Mouse (Mus musculus) heart, embryonic 10.5 days (tissue): ENCODE results near the gene Sh3bp2. TPM values are rescaled to one million over a fixed set of nuclear protein-coding genes. Genes with fewer than 3 reads are reported as not detected.

Experiments used
- DNase-seq: peaks from one replicate; pipeline ENCODE4 v3.0.0-alpha.2; 2017; ENCODE audit warnings: low spot score
- H3K27ac ChIP-seq: fragments of 300-500 bp; sonication (generic); 2 replicates; pipeline ENCODE4 v1.5.1; 2016; ENCODE audit warnings: mild to moderate bottlenecking
- H3K27me3 ChIP-seq: fragments of 300-500 bp; sonication (generic); 2 replicates; pipeline ENCODE4 v1.6.1; 2016; ENCODE audit warnings: mild to moderate bottlenecking; ENCODE audit not compliant: poor library complexity, insufficient read depth, severe bottlenecking
- H3K36me3 ChIP-seq: fragments of 300-500 bp; sonication (generic); 2 replicates; pipeline ENCODE4 v1.6.1; 2016; ENCODE audit warnings: mild to moderate bottlenecking, moderate library complexity
- H3K4me1 ChIP-seq: fragments of 300-500 bp; sonication (generic); 2 replicates; pipeline ENCODE4 v1.6.1; 2016; ENCODE audit warnings: mild to moderate bottlenecking
- H3K4me3 ChIP-seq: fragments of 300-500 bp; sonication (generic); 2 replicates; pipeline ENCODE4 v1.5.1; 2016; ENCODE audit warnings: mild to moderate bottlenecking, moderate library complexity
- H3K9me3 ChIP-seq: fragments of 300-500 bp; sonication (generic); 2 replicates; pipeline ENCODE4 v1.6.1; 2016; ENCODE audit warnings: mild to moderate bottlenecking, moderate library complexity
- WGBS: fragments of 180-500 bp; shearing (Covaris S2); methylation state at CpG from one replicate; pipeline ENCODE4 v1.1.7; 2016; 5-methylcytosine and 5-hydroxymethylcytosine counted together
- polyA plus RNA-seq: library from polyadenylated mRNA; unstranded; fragments of >200 nt; fragmentation: Nextera tagmentation; extraction: Ambion mirVana; gene quantifications from 2 replicates; pipeline ENCODE4 v1.2.1, GENCODE M21; 2016

Sh3bp2 gene
- polyA plus RNA-seq, 1 experiment from 2014 or later: 6.0 TPM

DNA sequence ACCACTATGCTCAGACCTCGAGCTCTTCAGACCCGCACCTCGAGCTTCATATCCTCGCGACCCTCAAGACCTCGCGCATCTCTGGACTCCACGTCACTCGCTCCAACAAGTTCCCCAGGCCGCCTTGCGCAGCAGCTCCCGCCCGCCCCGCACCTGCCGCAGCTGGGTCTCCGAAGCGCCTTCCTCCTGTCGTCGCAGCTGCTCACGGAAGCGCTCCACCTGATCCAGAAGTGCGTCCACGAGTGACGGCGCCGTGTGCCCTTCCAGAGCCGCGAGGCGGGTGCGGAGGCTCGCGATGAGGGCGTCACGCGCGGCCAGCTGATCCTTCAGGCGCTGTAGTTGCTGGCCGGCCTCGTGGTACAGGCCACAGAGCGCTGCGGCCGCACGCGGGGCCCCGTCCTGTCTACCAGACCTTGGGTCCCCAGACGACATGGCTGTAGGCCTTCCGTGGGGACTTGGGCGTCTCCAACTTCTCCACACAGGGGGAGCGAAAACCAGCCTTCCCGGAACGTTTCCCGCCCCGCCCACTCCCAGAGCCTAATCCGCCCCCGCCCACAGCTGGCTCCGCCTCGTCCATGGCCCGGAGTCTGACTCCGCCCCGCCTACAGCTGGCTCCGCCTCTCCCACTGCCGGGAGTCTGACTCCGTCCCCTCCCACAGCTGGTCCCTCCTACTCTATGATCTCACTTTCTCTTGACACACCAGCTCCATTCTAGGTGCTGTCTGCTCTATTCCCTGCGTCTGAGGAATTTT, 12.0 kb upstream of the Sh3bp2 start, which contains the start of gene Tnip2:
Tnip2 (minus strand) TSS at position 526 of the 752 bp plus-strand sequence.
- peak; percentile 98 for DNase-seq
- WGBS: under 1% methylated on average over 64 of the region's 64 CpGs
- H3K27ac ChIP-seq: peak within 1 kb of the TSS; percentile 88
- no peaks in the 10 kb centered on the region for H3K36me3 ChIP-seq
- peak within 1 kb of the TSS; percentile 82 for H3K4me3 ChIP-seq
- no peaks in the 10 kb centered on the region for H3K9me3 ChIP-seq
- peaks cover 21% of the 10 kb centered on the region for H3K4me1 ChIP-seq
- H3K27me3 ChIP-seq: peaks cover 13% of the 10 kb centered on the region

DNA sequence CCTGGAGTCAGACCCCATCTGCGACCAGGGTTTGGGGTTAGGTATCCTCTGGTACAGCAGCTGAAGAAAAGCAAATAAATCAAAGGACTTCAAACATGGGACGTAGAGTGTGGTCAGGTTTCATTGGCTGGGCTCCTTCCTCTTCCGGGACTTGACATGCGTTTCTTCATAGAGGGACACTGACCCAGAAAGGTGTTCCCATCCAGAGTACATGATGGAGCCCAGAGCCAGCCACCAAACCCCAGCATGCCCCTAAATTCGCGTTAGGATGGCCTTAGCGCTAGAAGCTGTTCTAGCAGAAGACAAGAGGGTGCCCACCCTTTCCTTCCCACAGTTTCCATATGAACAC, 11.4 kb upstream of the Sh3bp2 start:
- Histone ChIP-seq H3K9me3 (no peaks in the 10 kb centered on the region), H3K4me1 (peaks cover 21% of the 10 kb centered on the region), H3K36me3 (no peaks in the 10 kb centered on the region), H3K4me3 (peak overlapping the region; percentile 82), H3K27ac (peak overlapping the region; percentile 88), H3K27me3 (peaks cover 13% of the 10 kb centered on the region)
- no peak for DNase-seq
- 21% methylated on average over 7 of the region's 7 CpGs for WGBS

DNA sequence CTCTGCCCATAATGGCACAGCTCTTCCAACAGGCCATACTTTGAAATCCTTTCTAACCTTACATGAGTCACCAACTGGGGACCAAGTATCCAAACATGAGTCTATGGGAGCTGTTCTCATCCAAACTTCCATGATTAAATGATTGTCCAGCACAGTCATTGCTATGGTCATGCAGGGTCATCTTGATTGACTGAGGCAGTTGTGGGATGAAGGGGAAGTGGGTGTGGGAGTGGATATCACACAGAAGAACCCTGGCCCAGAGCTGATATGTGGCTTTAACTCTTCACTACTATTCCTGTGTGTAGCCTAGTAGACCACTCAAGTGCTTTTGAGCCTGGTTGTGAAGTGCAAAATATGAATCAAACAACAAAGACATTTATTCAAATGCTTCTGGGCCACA, 10.5 kb upstream of the Sh3bp2 start:
- DNase-seq: no peak
- Histone ChIP-seq H3K27me3 (peaks cover 13% of the 10 kb centered on the region), H3K27ac (no peak overlapping the region), H3K4me1 (peaks cover 27% of the 10 kb centered on the region), H3K4me3 (no peak overlapping the region), H3K9me3 (no peaks in the 10 kb centered on the region), H3K36me3 (no peaks in the 10 kb centered on the region)

DNA sequence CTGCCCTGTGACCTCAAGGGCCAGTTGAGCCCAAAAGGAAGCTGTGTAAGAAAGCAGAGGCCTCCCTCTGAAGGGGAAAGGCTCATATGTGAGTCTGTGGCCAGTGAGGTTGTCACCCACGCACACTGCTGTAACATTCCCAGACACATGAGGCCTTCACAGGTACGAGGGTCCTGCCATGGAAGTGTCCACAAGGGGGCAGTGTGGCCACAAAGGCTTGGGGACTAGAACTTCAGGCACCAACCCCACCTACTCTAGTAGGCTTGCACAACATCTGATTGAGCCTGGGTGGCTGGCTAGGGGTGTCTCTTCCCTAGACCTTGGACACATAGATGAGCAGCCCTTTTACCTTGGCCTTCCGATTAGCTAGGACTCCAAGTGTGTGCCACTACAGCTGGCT, 7.7 kb upstream of the Sh3bp2 start:
- DNase-seq: peak; percentile 85
- Histone ChIP-seq H3K27me3 (0 out of 2 replicates have a peak, but pooled peaks cover 4% of the 10 kb centered on the region), H3K4me3 (no peak overlapping the region), H3K4me1 (peaks cover 42% of the 10 kb centered on the region), H3K36me3 (no peaks in the 10 kb centered on the region), H3K27ac (no peak overlapping the region), H3K9me3 (no peaks in the 10 kb centered on the region)
- 28% methylated on average over 3 of the region's 3 CpGs for WGBS

DNA sequence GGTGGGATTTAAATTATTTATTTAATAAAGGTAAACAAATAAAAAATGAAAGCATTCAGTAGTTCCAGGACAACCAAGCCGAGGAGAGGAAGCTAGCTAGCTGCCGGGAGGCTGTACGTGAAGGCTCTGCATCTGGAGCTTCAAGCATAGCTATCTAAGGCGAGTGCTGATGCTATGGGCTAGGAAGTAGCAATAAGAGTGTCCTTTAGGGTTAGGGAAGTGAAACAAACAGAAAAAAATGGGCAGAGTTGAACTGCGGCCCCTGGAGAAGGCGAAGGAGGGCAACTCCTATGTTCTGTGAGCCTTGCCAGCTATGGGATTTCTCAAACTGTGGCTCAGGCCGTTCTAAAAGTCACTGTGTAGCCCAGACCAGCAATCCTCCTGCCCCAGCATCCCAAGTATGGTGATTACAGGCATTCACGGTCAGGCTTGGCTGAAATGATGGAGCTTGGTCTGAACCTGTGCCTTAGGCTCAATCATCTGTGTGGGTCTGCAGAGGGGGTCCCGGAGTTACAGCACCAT, 6.2 kb upstream of the Sh3bp2 start:
- Histone ChIP-seq H3K4me1 (peaks cover 27% of the 10 kb centered on the region), H3K9me3 (no peaks in the 10 kb centered on the region), H3K36me3 (no peaks in the 10 kb centered on the region), H3K4me3 (no peak overlapping the region), H3K27ac (no peak overlapping the region), H3K27me3 (peaks cover 11% of the 10 kb centered on the region; the same call in 1 of the 2 replicates)
- DNase-seq: no peak
- WGBS: 81% methylated on average over 9 of the region's 9 CpGs

DNA sequence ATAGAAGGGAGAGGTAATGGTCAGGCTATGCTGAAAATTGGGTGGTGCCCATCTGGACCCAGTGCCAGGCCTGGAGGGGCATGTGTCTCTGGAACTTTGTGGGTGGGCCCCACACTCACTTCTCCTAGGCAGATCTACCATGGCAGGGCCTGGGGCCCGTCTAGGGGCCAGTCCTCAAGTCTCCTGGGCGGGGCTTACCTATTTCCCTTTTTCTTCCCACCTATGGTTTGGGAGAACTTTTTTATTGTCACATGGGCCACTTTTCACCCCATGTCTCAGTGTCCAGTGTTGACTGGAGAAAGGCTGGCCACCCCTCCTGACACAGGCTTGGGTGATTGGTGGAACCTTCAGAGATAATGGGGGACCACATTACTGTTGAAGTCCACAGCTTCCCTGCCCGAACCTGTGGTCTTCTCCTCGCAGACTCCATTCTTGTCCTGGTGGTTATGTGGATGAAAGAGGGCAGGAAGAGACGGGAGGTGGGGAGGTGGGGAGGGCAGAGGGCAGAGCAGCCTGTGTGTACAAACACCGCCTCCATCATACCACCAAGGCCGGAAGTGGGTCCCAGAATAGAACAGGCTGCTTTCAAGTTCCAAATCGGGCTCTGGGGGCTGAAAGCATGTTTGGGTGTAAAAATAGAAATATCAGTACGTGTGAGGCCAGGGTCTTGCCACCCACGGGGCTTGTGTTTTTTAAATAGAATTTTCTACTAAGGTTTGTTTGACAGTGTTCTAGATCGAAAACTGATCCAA, 5.0 kb upstream of the Sh3bp2 start:
- WGBS: 47% methylated on average over 11 of the region's 11 CpGs
- Histone ChIP-seq H3K27me3 (peaks cover 11% of the 10 kb centered on the region; the same call in 1 of the 2 replicates), H3K9me3 (no peaks in the 10 kb centered on the region), H3K27ac (peak overlapping the region; percentile 84), H3K4me3 (no peak overlapping the region), H3K4me1 (peaks cover 25% of the 10 kb centered on the region), H3K36me3 (no peaks in the 10 kb centered on the region)
- DNase-seq: no peak

DNA sequence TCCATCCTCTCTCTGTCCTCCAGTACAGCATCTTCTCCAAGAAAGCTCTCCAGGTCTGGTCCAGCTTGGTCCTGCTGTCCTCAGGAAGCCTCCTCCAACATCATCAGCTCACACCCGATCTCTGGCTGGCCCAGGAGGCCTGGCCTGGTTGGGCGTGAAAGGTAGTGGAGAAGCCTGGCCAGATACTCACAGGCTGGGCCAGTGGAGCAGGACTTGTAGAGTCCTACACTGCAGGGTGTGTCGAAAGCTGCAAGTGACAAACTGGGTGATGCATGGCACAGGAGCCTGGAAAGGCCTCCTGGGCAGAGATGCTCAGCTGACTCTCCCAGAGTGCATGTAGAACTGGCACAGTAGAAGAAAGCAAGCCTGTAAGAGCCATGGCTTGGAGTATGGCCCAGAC, 4.3 kb upstream of the Sh3bp2 start:
- Histone ChIP-seq H3K27ac (peak overlapping the region; percentile 84), H3K4me3 (no peak overlapping the region), H3K9me3 (no peaks in the 10 kb centered on the region), H3K27me3 (peaks cover 11% of the 10 kb centered on the region), H3K36me3 (no peaks in the 10 kb centered on the region), H3K4me1 (peaks cover 32% of the 10 kb centered on the region)
- 73% methylated on average over 3 of the region's 3 CpGs for WGBS
- no peak for DNase-seq

DNA sequence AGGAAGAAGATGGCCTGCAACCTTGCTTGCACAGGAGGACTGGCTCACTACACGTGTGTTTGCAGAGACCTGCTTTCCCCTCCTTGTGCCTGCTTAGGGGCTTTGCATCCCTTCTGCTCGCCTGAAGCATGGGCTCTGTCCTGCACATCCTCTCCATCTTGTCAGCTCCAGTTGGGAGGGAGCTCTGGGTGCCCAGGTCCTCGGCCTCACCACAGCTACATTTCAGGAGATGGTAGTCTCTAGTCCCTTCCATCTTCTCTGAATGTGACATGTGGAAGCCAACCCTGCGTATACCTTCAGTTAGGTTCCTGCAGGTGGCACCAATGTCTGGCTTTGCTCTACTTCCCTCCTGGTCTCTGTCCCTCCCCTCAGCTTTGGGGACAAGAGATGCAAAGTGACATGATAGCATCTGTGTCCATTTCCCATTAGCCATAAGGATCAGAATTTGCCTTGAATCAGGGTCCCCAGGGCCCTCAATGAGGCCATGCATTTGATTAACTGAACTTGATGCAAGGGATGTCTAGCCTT, 1.6 kb upstream of the Sh3bp2 start:
- no peak overlapping the region for H3K27ac ChIP-seq
- 59% methylated on average over 4 of the region's 4 CpGs for WGBS

DNA sequence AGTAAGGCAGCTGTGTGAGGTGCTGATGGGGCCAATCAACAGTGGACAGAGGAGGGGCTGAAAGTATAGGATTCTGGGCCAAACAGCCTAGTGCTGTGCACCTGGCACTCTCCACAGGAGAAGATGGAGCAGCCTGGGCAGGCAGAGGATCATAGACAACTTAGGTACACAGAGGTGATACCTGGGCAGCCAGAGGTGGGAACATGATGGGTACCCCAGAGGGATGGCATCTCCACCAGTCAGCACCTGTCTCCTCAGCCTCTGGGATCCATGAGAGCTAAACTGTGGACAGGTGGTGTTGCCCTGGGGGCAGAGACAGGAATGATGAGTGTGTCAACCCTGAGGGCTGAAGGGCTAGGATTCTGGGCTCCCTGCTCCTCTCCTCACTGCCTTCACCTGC, 1.1 kb upstream of the Sh3bp2 start:
- no peak overlapping the region for H3K4me3 ChIP-seq
- H3K36me3 ChIP-seq: no peaks in the 10 kb centered on the region
- DNase-seq: no peak
- no peak overlapping the region for H3K27ac ChIP-seq
- peaks cover 26% of the 10 kb centered on the region for H3K27me3 ChIP-seq
- H3K4me1 ChIP-seq: peaks cover 37% of the 10 kb centered on the region
- no peaks in the 10 kb centered on the region for H3K9me3 ChIP-seq

More for the DNA sequence above, 1.6 kb upstream of the Sh3bp2 start:
- peaks cover 37% of the 10 kb centered on the region for H3K4me1 ChIP-seq
- H3K9me3 ChIP-seq: no peaks in the 10 kb centered on the region
- H3K27me3 ChIP-seq: peaks cover 26% of the 10 kb centered on the region
- H3K36me3 ChIP-seq: no peaks in the 10 kb centered on the region
- no peak for DNase-seq
- no peak overlapping the region for H3K4me3 ChIP-seq

DNA sequence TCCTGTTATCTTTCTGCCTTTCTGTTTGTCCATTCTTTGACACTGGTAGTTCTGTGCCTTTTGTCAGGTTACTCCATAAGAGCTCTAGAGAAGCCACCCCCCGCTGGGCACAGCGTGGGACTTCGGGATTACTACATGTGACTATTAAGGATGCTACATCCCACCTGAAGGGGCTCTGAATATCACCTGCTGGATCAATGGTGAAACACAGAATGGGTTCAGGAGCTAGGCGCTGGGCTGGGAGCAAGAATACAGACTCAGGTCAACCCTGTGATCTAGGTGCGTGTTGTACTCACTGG, 788 bp downstream of the Sh3bp2 start:
- no peak for DNase-seq
- H3K4me3 ChIP-seq: peak overlapping the region; percentile 72
- no peaks in the 10 kb centered on the region for H3K9me3 ChIP-seq
- H3K27me3 ChIP-seq: peaks cover 26% of the 10 kb centered on the region
- peaks cover 28% of the 10 kb centered on the region for H3K4me1 ChIP-seq
- H3K27ac ChIP-seq: no peak overlapping the region
- H3K36me3 ChIP-seq: no peaks in the 10 kb centered on the region
- 33% methylated on average over 5 of the region's 5 CpGs for WGBS

DNA sequence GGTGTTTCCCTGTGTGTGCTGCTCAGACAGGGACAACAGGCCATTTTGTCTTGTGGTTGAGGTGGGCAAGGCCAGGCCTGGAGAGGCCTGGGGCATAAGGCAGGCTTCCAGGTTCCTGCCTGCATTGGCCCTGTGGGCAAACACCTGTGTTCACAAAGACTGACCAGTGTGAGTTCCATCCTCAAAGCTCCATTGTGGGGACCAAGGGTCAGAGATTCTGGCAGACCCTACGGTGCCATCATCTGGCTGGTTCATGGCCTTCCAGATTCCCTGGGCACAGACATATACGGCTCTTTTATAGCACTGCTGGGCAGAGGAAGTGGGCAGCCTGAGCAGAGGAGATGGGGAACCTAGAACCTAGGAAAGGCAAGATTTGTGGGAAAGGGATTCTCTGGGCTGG, 1.7 kb downstream of the Sh3bp2 start:
- Histone ChIP-seq H3K27ac (no peak overlapping the region), H3K9me3 (no peaks in the 10 kb centered on the region), H3K36me3 (no peaks in the 10 kb centered on the region), H3K4me1 (peaks cover 22% of the 10 kb centered on the region), H3K27me3 (peaks cover 26% of the 10 kb centered on the region), H3K4me3 (no peak overlapping the region)
- 86% methylated on average over 2 of the region's 2 CpGs for WGBS
- no peak for DNase-seq

DNA sequence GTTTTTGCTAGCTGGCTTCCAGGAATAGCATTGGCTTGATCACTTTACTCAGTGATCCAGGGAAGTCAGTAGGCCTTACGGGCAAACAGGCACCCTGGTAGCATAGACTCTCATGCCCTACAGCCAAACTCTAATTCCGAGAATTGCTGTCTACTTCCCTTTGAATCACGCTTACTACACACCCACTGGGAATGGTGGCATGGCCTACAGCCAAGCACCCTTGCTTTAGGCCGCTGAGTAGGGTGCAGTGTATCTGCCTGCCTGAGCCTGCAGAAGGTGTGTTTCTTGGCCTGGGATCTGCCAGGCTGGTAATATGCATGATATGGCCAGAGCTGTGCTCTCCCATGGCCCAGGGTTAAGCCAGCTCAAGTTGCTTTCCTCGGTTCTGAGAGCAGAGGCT, 3.1 kb downstream of the Sh3bp2 start:
- no peak overlapping the region for H3K27ac ChIP-seq
- 75% methylated on average over 5 of the region's 5 CpGs for WGBS
- no peaks in the 10 kb centered on the region for H3K36me3 ChIP-seq
- DNase-seq: no peak
- H3K4me1 ChIP-seq: peaks cover 31% of the 10 kb centered on the region
- peaks cover 21% of the 10 kb centered on the region for H3K27me3 ChIP-seq
- no peaks in the 10 kb centered on the region for H3K9me3 ChIP-seq
- no peak overlapping the region for H3K4me3 ChIP-seq

DNA sequence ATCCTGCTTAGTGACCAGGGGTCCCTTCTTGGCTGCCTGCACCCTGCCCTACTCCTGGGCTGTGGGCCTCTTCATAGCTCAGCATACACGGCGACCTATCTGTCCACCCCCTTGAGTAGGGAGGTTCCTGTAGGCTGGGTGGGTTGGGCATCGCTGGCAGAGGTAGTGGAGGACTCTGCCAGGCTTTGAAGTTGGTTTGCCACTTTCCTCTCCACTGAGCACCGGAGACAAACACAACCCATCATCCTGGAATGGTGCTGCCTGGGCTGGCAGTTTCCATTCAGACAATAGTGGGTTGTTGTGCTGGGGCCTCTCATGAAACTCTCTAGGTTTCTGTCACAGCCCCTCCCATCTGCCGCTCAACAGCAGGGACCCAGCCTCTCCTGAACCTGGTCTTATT, 4.5 kb downstream of the Sh3bp2 start:
- H3K4me3 ChIP-seq: no peak overlapping the region
- peaks cover 16% of the 10 kb centered on the region for H3K27me3 ChIP-seq
- H3K27ac ChIP-seq: no peak overlapping the region
- DNase-seq: no peak
- H3K36me3 ChIP-seq: no peaks in the 10 kb centered on the region
- WGBS: 73% methylated on average over 5 of the region's 5 CpGs
- no peaks in the 10 kb centered on the region for H3K9me3 ChIP-seq
- peaks cover 35% of the 10 kb centered on the region for H3K4me1 ChIP-seq
